Mouse (Mus musculus): ENCODE measurements at regions not wholly inside any gene's neighbourhood (a gene's known extent, or its start where the extent isn't known, plus 50 kb on each side); places are given as distances from the start of the nearest gene placed in this dataset.
A peak's percentile ranks its signal among the peaks of the same experiment; 100 is the strongest.

DNA sequence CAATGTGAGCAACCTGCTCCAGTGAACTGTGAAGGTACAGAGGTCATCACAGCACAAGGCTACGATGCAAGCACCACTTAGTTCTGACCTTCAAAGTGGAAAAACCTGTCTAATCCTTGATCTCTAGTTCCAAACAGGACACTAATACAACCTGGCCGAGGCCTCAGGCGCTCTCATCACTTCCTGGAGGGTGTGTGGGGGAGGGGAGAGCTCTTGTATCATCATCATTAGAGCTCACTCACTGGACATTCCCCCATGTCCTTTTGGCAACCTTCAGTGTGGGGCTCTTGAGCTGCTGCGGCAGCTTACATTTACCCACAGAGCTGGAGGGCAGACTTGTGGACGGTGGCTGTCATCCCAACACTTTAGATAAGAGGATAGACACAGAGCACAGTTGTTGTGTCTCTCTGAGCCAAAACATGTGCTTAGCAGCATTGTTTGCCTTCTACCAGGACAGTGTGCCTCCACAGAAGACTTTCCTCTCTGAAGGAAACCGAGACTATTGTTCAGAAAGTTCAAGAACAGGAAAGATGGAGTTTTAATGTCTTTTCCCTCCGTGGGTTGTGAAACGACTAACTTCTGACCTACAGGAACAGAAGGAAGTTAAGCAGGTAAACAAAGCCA, 115.2 kb upstream of the Mylip start:
- intact Hi-C loops (cut with DNase I): loop anchor here (5.0 kb wide), 1 partner anchor 183 kb away; no protein-coding TSS in a partner anchor
- peak; percentile 59 to 61 for DNase-seq

DNA sequence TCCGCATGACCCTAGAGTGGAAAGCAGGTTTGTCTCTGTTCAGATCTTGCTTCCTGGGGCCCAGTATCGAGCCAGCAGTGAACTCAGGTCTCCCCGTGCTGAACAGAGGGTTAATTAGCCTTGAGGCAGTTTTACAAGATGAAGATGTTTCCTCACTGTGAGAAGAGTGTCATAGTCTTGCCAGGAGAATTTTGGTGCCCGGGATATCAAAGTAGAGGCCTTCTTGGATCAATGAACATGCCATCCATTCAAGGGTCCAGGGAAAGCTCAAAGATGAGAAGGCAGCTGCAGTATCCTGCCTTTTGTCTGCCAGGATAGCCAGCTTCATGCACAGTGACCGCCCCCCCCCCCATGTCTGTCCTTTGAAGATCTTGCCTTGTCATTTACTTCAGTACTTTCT, 114.2 kb upstream of the Mylip start:
- peak in 1 of 2 experiments; percentile 27 for DNase-seq
- intact Hi-C loops (cut with DNase I): loop anchor here (5.0 kb wide), 1 partner anchor 112 kb away; the partner anchor contains the start of gene Mylip

DNA sequence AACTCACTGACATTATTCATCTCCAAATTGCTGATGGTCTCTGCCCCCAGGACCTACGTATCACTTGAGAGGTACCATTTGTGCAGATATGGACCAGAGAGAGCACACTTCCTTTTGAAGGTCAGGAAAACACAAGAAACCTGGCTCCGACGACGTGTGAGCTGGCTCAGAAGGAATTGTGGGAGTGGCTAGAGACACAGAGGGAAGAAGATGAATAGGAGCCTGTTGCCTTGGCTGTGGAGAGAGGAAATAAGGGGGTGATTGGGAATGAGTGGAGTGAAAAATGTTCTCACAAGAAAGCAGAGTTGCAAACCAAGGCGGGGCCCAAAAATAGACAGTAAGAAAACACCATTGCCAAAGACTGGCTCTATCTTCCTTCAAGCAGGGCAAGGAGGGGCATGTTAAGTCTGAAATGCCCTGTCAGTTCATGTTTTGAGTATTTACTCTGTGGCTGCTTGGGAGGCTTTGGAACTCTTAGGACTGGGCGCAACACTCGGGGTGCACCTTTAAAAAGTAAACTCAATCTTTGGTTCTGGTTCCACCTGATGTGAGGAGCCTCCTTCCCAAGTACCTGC, 111.6 kb upstream of the Mylip start:
- intact Hi-C loops (cut with DNase I): loop anchor here (5.0 kb wide), 1 partner anchor 109 kb away; the partner anchor contains the start of gene Mylip
- peak; percentile 18 to 20 for DNase-seq

- intact Hi-C loops (cut with DNase I): no loop called here
- no peak for DNase-seq
Observed at GRCm38 (mm10) chr13:45281106-45281505, 108.4 kb upstream of the Mylip start.

GRCm38 (mm10) chr13:45286651-45287050, 102.9 kb upstream of the Mylip start:
- DNase-seq: no peak
- intact Hi-C loops (cut with DNase I): no loop called here

- DNase-seq: no peak
- intact Hi-C loops (cut with DNase I): no loop called here
Observed at GRCm38 (mm10) chr13:45287217-45287616, 102.3 kb upstream of the Mylip start.

DNA sequence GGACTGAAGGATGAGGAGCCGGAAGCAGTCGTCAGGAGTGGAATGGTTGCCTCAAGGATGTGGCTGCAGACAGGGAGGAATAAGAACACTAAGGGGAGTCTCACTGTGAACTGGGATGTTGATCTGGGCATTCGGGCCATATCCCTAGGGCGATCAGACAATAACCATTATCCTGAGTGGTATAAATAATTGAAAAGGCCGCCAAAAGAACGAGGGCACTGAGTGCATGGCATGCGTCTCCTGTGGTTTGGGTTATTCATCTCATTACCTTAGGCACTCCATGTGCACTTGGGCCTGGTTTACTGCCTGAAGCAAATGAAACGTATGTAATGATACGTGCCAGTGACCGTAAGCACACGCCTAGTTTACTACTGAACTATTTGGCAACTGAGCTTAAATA, 99.6 kb upstream of the Mylip start:
- DNase-seq: no peak
- intact Hi-C loops (cut with DNase I): no loop called here

DNA sequence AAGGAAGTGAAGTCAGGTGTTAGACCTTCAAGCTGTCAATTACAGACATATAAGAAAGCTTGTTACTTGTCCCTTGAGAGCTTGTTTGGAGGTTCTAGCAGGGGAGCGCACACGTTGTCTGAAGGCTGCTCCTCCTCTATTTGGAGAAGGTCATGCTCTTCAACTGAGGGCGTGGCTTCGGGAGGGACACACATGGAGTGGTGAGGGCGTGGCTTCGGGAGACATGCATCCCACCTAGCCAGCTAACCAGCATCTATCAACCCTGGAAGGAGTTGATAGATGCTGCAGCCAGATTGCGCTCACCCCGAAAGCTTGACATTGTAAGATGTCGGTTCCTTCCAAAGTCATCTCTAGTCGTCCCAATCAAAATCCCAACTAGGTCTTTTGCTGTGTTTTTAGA, 94.9 kb upstream of the Mylip start:
- no peak for DNase-seq
- intact Hi-C loops (cut with DNase I): no loop called here

DNA sequence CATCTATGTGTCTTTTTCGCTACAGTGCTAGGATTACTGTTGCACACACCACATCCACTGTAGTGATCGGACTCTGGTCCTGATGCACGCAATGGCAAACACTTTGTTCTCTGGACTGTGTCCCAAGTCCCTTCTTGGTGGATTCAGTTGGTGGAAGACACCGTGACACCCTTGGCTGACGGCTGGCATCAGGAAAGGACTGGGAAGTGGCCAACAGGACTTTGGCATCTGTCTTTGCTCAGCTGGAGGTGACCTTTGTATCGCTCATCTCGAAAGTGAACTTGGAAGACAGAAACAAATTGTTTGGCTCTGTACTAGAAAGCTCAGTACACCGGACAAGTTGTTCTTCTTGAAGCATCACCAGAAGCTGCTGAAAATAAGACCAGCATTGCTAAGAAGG, 88.9 kb upstream of the Mylip start:
- DNase-seq: peak; percentile 4 to 11
- intact Hi-C loops (cut with DNase I): no loop called here

DNA sequence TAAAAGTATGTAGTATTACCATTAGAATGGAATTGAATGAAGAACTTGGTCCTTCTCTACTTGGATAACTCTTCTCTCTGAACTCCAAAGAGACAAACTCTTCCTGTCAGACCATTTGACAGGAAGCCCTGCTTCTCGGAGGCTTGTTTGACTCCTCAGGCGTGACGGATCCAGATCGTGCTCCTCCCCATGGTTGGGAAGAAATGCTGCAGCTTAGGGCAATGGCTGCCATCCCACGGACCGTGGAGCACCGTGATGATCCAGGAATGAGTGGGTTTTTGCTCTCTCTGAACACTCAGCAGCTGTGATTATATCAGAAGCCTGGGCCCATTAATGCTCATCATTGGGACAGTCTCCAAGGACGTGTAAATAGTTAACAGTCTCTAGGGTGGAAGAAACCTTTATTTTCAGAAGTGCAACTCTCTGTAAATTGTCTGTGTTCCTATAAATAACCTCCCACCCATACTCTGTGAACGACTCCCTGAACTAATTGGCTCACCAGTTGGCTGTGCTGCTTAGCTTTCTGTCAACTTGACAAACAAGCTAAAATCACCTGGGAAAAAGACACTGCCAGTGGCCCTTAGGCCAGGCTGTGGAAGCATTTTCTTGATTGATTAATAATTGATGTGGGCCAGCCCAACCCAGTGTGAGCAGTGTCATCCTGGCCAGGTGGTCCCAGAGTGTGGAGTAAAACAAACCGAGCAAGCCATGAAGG, 88.2 kb upstream of the Mylip start:
- intact Hi-C loops (cut with DNase I): no loop called here
- DNase-seq: no peak

- intact Hi-C loops (cut with DNase I): no loop called here
- DNase-seq: no peak
Observed at GRCm38 (mm10) chr13:45302796-45303195, 86.7 kb upstream of the Mylip start.

DNA sequence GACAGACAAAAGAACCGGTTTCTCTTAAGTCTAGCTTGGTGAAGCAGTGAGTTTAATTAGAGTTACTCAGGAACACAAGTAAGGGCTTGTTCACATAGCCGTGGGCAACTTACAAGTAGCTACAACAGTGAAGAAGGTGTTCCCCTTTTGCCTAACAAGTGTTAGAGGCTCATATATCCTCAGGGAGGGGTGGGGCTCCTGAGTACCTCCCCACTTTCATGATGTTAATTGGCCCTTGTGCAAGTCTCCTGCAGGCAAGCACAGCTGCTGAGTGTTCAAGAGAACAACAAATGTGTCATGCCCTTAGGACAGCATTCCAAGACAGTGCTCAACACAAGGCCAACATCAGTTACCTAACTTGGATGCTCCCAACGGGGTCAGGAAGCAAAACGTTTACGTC, 83.4 kb upstream of the Mylip start:
- no peak for DNase-seq
- intact Hi-C loops (cut with DNase I): no loop called here

DNA sequence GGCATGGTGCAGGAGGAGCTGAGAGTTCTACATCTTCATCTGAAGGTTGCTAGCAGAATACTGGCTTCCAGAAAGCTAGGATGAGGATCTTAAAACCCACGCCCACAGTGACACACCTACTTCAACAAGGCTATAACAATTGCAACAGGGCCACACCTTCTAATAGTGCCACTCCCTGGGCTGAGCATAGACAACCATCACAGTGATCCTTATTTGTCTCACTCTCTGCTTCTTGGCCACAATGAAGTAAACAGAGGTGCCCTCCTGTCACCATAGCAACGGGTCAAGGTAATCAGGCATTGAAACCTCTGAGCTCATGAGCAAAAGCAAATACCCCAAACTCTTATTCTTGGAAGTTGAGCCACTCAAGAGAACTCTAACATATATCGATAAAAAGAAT, 82.3 kb upstream of the Mylip start:
- intact Hi-C loops (cut with DNase I): no loop called here
- DNase-seq: no peak

DNA sequence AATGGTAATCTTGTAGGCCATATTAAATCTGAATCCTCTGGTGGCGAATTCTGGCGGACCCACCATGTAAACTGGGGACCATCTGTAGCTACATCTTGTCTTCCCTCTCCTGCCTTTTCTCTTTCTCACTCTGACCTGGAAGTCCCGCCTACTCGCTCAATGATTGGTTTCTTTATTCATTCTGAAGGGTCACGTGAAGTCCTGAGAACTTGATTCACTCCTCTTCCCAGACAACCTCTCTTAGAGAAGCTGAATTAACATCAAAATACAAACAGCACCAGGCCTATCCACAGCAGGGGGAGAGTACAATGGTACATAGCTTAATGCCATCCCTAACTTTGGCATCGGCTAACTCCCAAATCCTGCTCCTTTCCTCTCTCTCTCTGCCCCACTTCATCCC, 69.9 kb upstream of the Mylip start:
- intact Hi-C loops (cut with DNase I): no loop called here
- no peak for DNase-seq

GRCm38 (mm10) chr13:45325736-45326293, 63.7 kb upstream of the Mylip start:
- intact Hi-C loops (cut with DNase I): no loop called here

GRCm38 (mm10) chr13:45326751-45327150, 62.8 kb upstream of the Mylip start:
- intact Hi-C loops (cut with DNase I): no loop called here
- DNase-seq: no peak

More at GRCm38 (mm10) chr13:45325736-45326293, 63.7 kb upstream of the Mylip start:
- DNase-seq: no peak

DNA sequence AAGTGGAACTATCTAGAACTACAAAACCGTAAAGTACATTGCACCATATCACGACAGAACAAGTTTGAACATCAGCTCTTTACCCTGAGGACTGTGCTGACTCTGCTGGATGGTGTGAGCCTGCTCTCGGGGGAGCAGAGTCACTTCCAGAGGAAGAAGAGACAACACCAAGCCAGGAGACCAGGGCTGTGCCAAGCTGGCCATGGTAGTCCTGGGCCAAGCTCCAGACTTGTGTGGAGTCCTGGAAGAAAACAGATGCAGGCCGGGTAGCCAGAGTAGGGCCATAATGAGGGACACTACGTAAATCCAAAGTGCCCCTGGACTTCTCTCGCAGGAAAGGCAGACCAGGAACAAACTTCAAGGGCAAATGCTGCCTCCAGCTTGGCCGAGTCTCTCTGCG, 59.0 kb upstream of the Mylip start:
- DNase-seq: peak; percentile 9 to 20

GRCm38 (mm10) chr13:45332031-45332430, 57.5 kb upstream of the Mylip start:
- intact Hi-C loops (cut with DNase I): no loop called here
- DNase-seq: no peak

More for the DNA sequence above, 59.0 kb upstream of the Mylip start:
- intact Hi-C loops (cut with DNase I): no loop called here

- intact Hi-C loops (cut with DNase I): no loop called here
- no peak for DNase-seq
Observed at GRCm38 (mm10) chr13:45333634-45334033, 55.9 kb upstream of the Mylip start.

All from heart, postnatal 10 days (tissue).